Mouse (Mus musculus) lung, postnatal 0 days (tissue): ENCODE data around the gene Dock8.

Experiments used
- CTCF ChIP-seq: IDR thresholded peaks from 2 replicates; pipeline ENCODE4 v1.5.1; 2016; ENCODE audit warnings: antibody characterized with exemption, mild to moderate bottlenecking
- EP300 ChIP-seq: IDR thresholded peaks from 2 replicates; pipeline ENCODE4 v1.6.1; 2016; ENCODE audit warnings: antibody characterized with exemption, mild to moderate bottlenecking, control low read depth

- no peak for TF ChIP-seq CTCF
- TF ChIP-seq EP300 = no peak
Measured at GRCm38 (mm10) chr19:24977991-24978390, 21.3 kb upstream of the Dock8 start.
